Mouse (Mus musculus): ENCODE measurements at regions not wholly inside any gene's neighbourhood (a gene's known extent, or its start where the extent isn't known, plus 50 kb on each side); places are given as distances from the start of the nearest gene placed in this dataset.

GRCm38 (mm10) chr9:67115991-67116390 is 66.8 kb upstream of the Tpm1 start:
- TF ChIP-seq ZNF384 (IDR thresholded peaks at IDR 0.05; ENCODE audit: low read depth, low read length) (no peak), ZC3H11A (IDR thresholded peaks at IDR 0.05; ENCODE audit: borderline replicate concordance, low read depth, low read length) (no peak), CHD2 (IDR thresholded peaks at IDR 0.05; ENCODE audit: low read depth, low read length) (no peak)

Measured in ES-E14 (cell line).